Mouse (Mus musculus): ENCODE measurements at regions not wholly inside any gene's neighbourhood (a gene's known extent, or its start where the extent isn't known, plus 50 kb on each side); places are given as distances from the start of the nearest gene placed in this dataset.

DNA sequence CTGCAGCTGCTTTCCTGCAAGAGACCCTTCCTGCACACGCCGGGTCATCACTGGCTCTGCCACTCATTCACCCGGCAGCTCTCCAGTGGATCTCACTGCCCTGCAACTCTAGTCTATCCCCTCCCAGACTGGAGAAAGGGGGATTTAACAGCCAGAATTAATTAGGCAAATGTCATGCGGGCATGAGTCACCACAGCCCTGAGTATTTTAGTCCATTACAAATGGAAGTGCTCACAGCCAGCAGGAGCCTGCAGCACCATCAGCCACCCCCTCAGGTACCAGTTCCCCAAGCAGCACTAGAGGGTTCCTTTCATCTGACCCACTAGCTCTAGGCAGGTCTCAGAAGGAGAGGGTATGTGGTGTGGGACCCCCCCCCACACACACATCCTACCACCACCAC is 91.7 kb downstream of the Zfp648 start:
- no peak for DNase-seq
- TF ChIP-seq EP300 (IDR thresholded peaks at IDR 0.05; ENCODE audit: insufficient read depth, low read depth, low read length) (no peak), POLR2A (IDR thresholded peaks at IDR 0.05; ENCODE audit: insufficient read depth, low read depth, low read length) (no peak), CTCF (IDR thresholded peaks at IDR 0.05) (no peak)
- intact Hi-C loops (cut with DNase I) = no loop called here
- H3K4me3 ChIP-seq = no peak overlapping the region
- no peaks in the 10 kb centered on the region for H3K36me3 ChIP-seq (ENCODE audit: control insufficient read depth, insufficient read depth, low read length)
- no peak overlapping the region for H3K27ac ChIP-seq
- H3K27me3 ChIP-seq (ENCODE audit: control insufficient read depth, insufficient read depth, low read length) = no peaks in the 10 kb centered on the region
- H3K9ac ChIP-seq (ENCODE audit: low read depth, low read length) = no peak overlapping the region
- 71% methylated on average over 4 of the region's 4 CpGs for WGBS
- H3K79me2 ChIP-seq (replicated peaks; ENCODE audit: control insufficient read depth, insufficient read depth, low read length) = no peaks in the 10 kb centered on the region
- H3K4me1 ChIP-seq (ENCODE audit: control insufficient read depth, insufficient read depth, low read length) = no peaks in the 10 kb centered on the region

DNA sequence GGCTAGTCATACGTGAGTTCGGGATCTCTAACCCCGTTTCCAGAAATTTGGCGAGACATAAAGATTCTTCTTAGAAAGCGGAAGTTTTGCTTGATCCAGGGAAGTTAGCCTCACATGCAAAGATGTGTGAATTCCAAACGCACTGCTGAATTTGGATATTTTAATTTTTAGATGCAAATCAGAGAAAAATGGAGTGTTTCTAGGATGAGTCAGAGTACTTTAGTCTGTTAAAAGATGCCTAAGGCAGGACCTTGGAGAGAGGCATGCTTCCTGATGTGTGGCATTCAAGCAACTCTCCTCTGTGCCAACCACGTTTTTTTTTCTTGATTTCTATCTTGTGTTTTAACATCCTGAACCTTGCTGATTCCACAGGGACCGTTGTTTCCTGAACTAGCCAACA is 95.1 kb downstream of the Zfp648 start:
- H3K36me3 ChIP-seq (ENCODE audit: control insufficient read depth, insufficient read depth, low read length) = no peaks in the 10 kb centered on the region
- no peak overlapping the region for H3K4me3 ChIP-seq
- no peak overlapping the region for H3K9ac ChIP-seq (ENCODE audit: low read depth, low read length)
- intact Hi-C loops (cut with DNase I) = no loop called here
- 75% methylated on average over 8 of the region's 8 CpGs for WGBS
- no peak overlapping the region for H3K27ac ChIP-seq
- no peak for DNase-seq
- no peaks in the 10 kb centered on the region for H3K79me2 ChIP-seq (replicated peaks; ENCODE audit: control insufficient read depth, insufficient read depth, low read length)
- H3K4me1 ChIP-seq (ENCODE audit: control insufficient read depth, insufficient read depth, low read length) = no peaks in the 10 kb centered on the region
- TF ChIP-seq EP300 (IDR thresholded peaks at IDR 0.05; ENCODE audit: insufficient read depth, low read depth, low read length) (no peak), CTCF (IDR thresholded peaks at IDR 0.05) (no peak), POLR2A (IDR thresholded peaks at IDR 0.05; ENCODE audit: insufficient read depth, low read depth, low read length) (no peak)
- no peaks in the 10 kb centered on the region for H3K27me3 ChIP-seq (ENCODE audit: control insufficient read depth, insufficient read depth, low read length)

DNA sequence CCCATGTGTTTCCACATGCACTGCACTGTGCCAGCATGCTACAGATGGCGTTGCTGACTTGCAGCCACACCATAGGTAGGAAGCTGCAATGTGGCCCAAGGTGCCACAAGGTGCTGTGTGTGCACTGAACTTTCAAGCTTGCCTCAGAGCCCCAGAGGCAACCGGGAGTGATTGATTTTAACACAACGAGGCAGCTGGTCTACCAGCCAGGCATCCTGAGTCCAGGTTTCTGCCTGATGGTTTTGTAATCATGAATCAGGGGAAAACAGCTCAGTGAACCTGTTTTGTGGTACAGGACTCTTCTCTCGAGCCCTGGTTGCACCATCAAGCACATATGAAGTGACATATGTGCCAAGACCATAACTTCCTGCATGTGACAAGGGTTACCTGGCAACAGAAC is 98.9 kb downstream of the Zfp648 start:
- DNase-seq = no peak
- Histone ChIP-seq H3K4me3 (no peak overlapping the region), H3K79me2 (replicated peaks; ENCODE audit: control insufficient read depth, insufficient read depth, low read length) (no peaks in the 10 kb centered on the region), H3K27me3 (ENCODE audit: control insufficient read depth, insufficient read depth, low read length) (no peaks in the 10 kb centered on the region), H3K27ac (no peak overlapping the region), H3K9ac (ENCODE audit: low read depth, low read length) (no peak overlapping the region), H3K36me3 (ENCODE audit: control insufficient read depth, insufficient read depth, low read length) (no peaks in the 10 kb centered on the region), H3K4me1 (ENCODE audit: control insufficient read depth, insufficient read depth, low read length) (no peaks in the 10 kb centered on the region)
- 64% methylated on average over 4 of the region's 4 CpGs for WGBS
- intact Hi-C loops (cut with DNase I) = no loop called here
- TF ChIP-seq CTCF (IDR thresholded peaks at IDR 0.05) (no peak), POLR2A (IDR thresholded peaks at IDR 0.05; ENCODE audit: insufficient read depth, low read depth, low read length) (no peak), EP300 (IDR thresholded peaks at IDR 0.05; ENCODE audit: insufficient read depth, low read depth, low read length) (no peak)

DNA sequence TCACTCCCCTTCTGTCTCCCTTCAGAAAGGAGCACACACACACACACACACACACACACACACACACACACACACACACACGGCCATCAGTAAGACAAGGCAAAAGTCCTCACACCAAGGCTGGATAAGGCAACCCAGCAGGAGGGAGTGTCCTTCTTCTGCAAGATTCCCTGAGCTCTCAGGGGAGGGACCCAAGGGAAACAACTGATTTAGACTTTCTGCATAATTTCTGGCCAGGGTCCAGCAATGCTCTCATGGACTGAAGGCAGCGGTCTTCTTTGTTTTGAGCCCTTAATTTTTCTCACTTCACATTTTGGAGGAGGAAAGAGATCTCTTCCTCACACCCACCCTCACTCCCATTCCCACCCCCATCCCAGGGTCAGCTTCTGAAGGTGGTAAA is 108.7 kb downstream of the Zfp648 start:
- DNase-seq = peak in 1 of 2 experiments; percentile 6
- no peaks in the 10 kb centered on the region for H3K36me3 ChIP-seq (ENCODE audit: control insufficient read depth, insufficient read depth, low read length)
- H3K9ac ChIP-seq (ENCODE audit: low read depth, low read length) = no peak overlapping the region
- WGBS = 19% methylated on average over 2 of the region's 2 CpGs
- intact Hi-C loops (cut with DNase I) = no loop called here
- H3K79me2 ChIP-seq (replicated peaks; ENCODE audit: control insufficient read depth, insufficient read depth, low read length) = no peaks in the 10 kb centered on the region
- TF ChIP-seq CTCF (IDR thresholded peaks at IDR 0.05) = no peak
- TF ChIP-seq POLR2A (IDR thresholded peaks at IDR 0.05; ENCODE audit: insufficient read depth, low read depth, low read length) = no peak
- no peak for TF ChIP-seq EP300 (IDR thresholded peaks at IDR 0.05; ENCODE audit: insufficient read depth, low read depth, low read length)
- H3K4me3 ChIP-seq = no peak overlapping the region
- H3K27ac ChIP-seq = no peak overlapping the region
- peaks cover 2% of the 10 kb centered on the region; the same call in 1 of the 2 replicates for H3K4me1 ChIP-seq (ENCODE audit: control insufficient read depth, insufficient read depth, low read length)
- H3K27me3 ChIP-seq (ENCODE audit: control insufficient read depth, insufficient read depth, low read length) = no peaks in the 10 kb centered on the region
